Mouse (Mus musculus) common myeloid progenitor, adult 5-6 weeks (primary cell): ENCODE measurements at regions not wholly inside any gene's neighbourhood (a gene's known extent, or its start where the extent isn't known, plus 50 kb on each side); places are given as distances from the start of the nearest gene placed in this dataset.

Experiments used
- ATAC-seq: replicated peaks from 2 replicates; pipeline ENCODE4 v1.8.0; 2016; ENCODE audit warnings: low read depth, mild to moderate bottlenecking, moderate TSS enrichment, inconsistent platforms; ENCODE audit not compliant: poor library complexity, severe bottlenecking

GRCm38 (mm10) chr12:25934946-25935345, 480.1 kb downstream of the Rnf144a start:
- no peak for ATAC-seq

GRCm38 (mm10) chr12:25934526-25934925, 480.5 kb downstream of the Rnf144a start:
- ATAC-seq = no peak

- no peak for ATAC-seq
Observed at GRCm38 (mm10) chr12:25926367-25926766, 488.7 kb downstream of the Rnf144a start.

GRCm38 (mm10) chr12:25924526-25924925, 490.5 kb downstream of the Rnf144a start:
- ATAC-seq = no peak

DNA sequence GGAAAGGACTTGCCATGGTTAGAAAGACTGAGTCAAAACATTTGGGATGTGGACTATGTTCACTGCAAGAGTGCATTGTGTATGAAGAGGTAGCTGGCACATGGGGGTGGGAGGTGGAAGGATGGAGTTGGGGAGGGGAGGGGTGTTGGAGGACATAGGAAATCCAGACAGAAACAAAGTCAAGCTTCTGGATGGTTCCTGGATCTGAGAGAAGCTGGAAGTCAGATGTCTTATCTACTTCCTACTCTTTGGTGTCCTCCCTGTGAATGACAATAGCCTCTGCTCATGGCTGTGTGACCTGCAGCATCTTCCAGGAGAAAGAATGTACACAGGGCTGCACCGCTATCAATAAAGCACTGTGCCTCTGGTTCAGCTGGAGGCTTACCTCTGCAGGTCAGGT, 491.3 kb downstream of the Rnf144a start:
- ATAC-seq = no peak

DNA sequence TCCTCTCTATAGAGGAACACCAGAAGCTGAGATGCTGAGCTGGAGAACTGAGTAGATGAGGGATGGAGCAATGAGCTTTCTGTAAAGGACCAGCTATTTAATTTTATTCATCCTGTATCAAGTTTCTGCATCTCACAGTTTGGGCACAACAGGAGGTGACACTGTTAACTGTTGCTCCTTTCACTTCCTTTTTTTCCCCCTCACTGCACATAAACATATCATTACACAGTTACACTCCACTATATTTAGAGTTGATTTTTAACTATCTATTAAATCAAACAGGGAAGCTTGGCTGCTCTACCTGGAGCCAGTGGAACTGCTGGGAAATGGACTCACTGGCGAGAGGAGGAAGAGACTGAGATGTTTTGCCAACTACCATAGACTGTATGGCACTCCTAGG, 509.4 kb downstream of the Rnf144a start:
- peak; percentile 89 for ATAC-seq

GRCm38 (mm10) chr12:25896543-25896942, 518.5 kb downstream of the Rnf144a start:
- ATAC-seq = no peak

DNA sequence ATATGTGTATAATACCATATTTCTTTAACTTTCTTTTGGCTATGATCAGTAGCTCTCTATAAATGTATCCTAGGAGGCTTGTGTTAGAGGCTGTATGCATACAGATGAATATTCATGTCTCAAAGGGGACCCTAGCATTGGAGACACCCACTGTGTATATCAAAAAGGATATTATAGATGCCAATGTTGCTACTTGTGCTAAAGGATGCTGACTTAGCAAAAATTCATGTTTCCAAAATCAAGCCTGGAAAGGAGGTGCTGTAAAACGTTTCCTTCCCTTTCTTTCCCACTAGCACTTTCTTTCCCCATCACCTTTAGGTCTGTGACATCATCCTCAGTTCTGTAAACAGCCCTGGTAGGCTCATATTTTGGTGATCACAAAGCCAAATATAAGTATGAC, 519.4 kb downstream of the Rnf144a start:
- no peak for ATAC-seq

GRCm38 (mm10) chr12:25891391-25892167, 523.5 kb downstream of the Rnf144a start:
- ATAC-seq = no peak

DNA sequence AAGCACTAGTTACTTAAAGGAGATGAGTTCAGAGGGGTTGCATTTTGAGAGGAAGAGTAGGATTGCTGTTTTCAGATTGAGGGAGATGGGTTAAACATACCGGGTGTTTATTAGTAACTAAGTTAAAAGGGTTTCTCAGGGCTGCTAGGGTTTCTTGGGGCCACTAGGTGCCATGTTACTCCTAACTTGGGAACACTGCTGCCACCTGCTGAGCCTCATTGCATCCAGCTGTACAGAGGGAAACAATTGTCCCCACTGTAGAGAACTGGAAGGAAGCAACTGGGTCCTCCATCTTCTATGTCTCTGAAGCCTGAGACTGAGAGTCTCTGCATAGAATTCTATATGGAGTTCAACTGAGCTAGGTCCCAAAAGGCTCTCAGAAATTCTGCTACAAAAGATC, 524.3 kb downstream of the Rnf144a start:
- ATAC-seq = peak; percentile 47; the same call in 1 of the 2 replicates

DNA sequence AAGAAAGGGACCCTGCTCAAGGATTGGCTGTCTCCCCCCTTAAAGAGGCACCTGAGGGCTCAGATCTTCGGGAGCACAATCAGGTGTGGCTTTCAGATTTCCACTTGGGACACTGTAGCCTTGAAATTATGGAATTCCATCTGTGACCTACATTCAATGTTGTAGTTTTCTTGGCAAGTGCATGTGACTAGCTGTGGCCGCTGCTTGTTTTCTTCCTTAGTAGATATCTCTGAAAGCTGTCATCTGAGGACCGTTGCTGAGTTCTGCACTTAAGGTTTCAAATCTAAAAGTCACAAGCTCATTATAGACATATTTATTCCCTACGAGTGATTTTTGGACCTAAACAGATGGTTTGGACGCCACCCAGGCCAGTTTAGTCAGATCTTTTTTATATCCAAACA, 531.3 kb downstream of the Rnf144a start:
- no peak for ATAC-seq

DNA sequence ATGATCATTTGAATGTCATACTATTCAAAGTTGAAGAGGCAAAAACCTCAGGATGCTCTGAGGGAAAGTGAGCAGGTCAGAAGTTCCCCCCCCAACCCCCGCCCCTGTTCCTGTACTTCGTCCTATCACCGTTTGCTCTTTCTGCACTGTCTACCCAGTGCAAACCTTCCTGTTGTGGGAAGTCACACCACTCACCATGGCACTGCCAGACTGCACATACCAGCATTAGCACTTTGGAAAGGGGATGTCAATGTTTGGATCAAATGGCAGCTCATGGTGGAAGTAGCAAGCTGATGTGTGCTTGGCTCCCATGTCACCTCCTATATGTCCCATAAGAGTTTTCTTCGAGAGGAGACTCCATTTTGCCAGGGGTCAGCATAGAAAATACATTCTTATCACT, 543.2 kb downstream of the Rnf144a start:
- ATAC-seq = no peak

GRCm38 (mm10) chr12:25871001-25871461, 544.0 kb downstream of the Rnf144a start:
- no peak for ATAC-seq

DNA sequence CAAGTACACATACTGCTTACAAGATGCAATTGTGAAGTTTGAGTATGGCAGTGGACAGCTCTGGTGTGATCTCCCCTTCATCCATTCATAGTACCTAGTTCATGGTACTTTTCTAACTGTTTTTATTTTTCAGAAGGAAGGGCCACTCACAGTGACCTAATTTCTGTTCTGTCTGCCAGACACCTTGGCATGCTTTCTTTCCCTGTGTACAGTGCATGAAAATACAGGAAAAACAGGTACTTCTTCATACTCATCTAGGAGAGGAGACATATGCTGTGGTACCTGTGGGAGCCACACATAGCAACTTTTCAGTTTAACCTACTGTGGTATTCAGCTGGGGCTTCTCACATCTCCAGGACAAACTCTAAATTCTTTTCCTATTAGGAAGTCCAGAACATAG, 545.2 kb downstream of the Rnf144a start:
- ATAC-seq = no peak

DNA sequence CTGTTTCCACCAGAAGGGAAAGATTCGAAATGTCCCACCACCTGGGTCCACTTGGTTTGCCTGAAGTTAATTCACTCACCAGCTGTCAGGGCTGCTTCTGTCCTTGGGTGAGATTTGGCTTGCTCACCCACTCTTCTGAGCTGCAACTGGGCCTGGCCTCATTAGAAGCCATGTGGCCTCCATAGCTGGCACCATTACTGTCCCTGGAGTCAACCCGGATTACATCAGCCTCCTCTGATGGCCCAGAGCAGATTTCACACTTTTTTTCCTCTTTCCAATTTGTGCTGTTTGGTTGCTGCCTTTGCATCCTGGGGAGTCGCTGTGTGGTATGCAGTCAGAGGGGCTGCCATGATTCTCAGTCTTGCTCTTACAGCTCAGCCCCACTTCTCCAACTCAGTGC, 550.0 kb downstream of the Rnf144a start:
- ATAC-seq = no peak

DNA sequence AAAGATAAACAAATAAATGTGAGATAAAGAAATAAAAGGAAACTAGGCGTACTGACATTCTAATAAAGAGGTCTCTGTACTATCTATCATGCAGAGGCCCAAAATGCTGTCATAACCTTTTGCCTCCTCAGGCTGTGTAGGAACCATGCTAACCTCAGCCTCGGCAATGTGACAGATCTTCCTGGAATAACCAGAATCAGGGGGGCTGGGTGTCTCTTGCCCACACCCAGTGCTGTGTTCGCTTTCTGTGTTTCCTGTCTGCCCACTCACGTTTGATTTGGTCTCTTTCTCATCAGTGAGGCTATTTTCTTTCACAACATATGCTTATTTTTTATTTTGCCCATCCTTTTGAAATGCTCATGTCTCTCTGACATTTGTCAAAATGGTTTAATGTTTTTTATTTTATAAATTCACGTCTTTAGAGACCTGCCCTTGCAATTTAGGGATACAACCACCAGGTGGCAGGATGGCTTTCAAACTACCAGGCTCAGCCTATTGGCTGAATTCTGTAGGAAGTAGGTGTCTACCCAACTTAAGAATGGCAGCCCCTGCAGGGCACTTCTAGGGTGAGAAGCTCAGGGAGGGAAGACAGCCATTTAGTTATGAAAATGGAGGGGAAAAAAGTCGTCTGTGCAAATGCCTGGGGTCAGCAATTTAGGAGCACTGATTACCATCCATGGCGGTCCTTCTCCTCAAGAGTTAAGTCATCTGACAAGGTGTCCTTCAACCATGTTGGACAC, 550.8 kb downstream of the Rnf144a start:
- ATAC-seq = peak; percentile 78

DNA sequence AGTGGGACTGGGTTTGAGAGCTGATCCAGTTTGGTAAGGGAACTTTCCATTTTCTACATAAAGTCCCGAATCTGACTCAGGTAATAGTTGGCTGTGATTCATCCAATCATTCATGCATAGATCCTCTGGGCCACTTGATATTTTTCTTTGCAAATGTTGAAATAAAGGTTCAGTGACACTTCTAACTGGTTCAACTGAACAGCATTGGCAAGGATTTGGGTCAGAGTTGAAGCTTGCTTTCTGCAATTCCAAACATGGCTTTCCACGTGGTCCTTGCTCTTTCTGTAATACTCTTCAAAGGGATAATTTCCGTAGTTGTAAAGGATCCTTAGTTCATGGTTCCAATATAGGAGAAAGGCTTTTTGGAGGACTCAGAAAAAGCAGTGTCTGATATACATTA, 554.0 kb downstream of the Rnf144a start:
- ATAC-seq = no peak

DNA sequence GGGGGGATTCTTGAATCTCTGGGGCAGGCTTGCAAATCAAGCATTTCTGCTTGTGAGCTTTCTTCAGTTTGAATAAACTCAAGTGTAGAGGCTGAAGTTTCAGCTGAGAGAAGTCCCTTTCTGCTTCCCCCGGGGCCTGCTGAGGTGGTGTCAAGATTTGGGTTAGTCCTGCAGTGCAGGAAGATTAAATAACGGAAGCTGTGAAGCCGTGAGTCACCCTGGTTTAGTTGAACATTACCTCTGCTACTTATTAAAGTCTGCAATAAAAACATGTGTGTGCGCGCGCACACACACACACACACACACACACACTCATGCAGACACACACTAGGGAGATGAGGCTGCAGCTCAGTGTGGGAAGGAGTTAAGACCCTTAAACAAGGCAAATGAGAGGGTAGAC, 556.7 kb downstream of the Rnf144a start:
- ATAC-seq = no peak

GRCm38 (mm10) chr12:25830057-25830456, 585.0 kb downstream of the Rnf144a start:
- no peak for ATAC-seq

GRCm38 (mm10) chr12:25827961-25828360, 587.1 kb downstream of the Rnf144a start:
- ATAC-seq = no peak

GRCm38 (mm10) chr12:25826928-25827327, 588.1 kb downstream of the Rnf144a start:
- ATAC-seq = no peak
